Mouse (Mus musculus): ENCODE results near the gene Nfkbil1.

Gene Nfkbil1

GRCm38 (mm10) chr17:35198946-35199345, 36.6 kb downstream of the Nfkbil1 start:
- DNase-seq: peak; percentile 25

- DNase-seq: peak; percentile 15
Observed at GRCm38 (mm10) chr17:35198029-35198428, 37.6 kb downstream of the Nfkbil1 start.

GRCm38 (mm10) chr17:35197126-35197525, 38.5 kb downstream of the Nfkbil1 start:
- DNase-seq: peak; percentile 45

- DNase-seq: peak; percentile 54
Observed at GRCm38 (mm10) chr17:35196321-35196641, 39.3 kb downstream of the Nfkbil1 start.

GRCm38 (mm10) chr17:35195631-35196320, 39.8 kb downstream of the Nfkbil1 start:
- peak; percentile 99 for DNase-seq

- peak; percentile 62 for DNase-seq
Observed at GRCm38 (mm10) chr17:35194844-35195630, 40.6 kb downstream of the Nfkbil1 start.

GRCm38 (mm10) chr17:35193881-35194843, 41.4 kb downstream of the Nfkbil1 start, which contains the start of gene Ltb:
TSS of gene Ltb (plus strand) at chr17:35194439.
- DNase-seq: peak; percentile 89

GRCm38 (mm10) chr17:35192924-35193323, 42.7 kb downstream of the Nfkbil1 start:
- DNase-seq: peak; percentile 31

- no peak for DNase-seq
Observed at GRCm38 (mm10) chr17:35191723-35192122, 43.9 kb downstream of the Nfkbil1 start.

- peak; percentile 66 for DNase-seq
Observed at GRCm38 (mm10) chr17:35190096-35190495, 45.5 kb downstream of the Nfkbil1 start.

GRCm38 (mm10) chr17:35189186-35189585, 46.4 kb downstream of the Nfkbil1 start:
- no peak for DNase-seq

- DNase-seq: no peak
Observed at GRCm38 (mm10) chr17:35187959-35188610, 47.5 kb downstream of the Nfkbil1 start, which contains the start of gene Lst1. TSS of gene Lst1 (minus strand) at chr17:35188439.

GRCm38 (mm10) chr17:35187345-35187744, 48.2 kb downstream of the Nfkbil1 start:
- no peak for DNase-seq

- peak; percentile 79 for DNase-seq
Observed at GRCm38 (mm10) chr17:35186681-35187080, 48.9 kb downstream of the Nfkbil1 start.

- peak; percentile 96 for DNase-seq
Observed at GRCm38 (mm10) chr17:35185639-35186611, 49.7 kb downstream of the Nfkbil1 start.

- no peak for DNase-seq
Observed at GRCm38 (mm10) chr17:35180093-35180492, 55.5 kb downstream of the Nfkbil1 start.

GRCm38 (mm10) chr17:35178528-35178927, 57.1 kb downstream of the Nfkbil1 start:
- peak; percentile 94 for DNase-seq

- DNase-seq: no peak
Observed at GRCm38 (mm10) chr17:35175968-35176367, 59.6 kb downstream of the Nfkbil1 start, which contains the start of gene Aif1. TSS of gene Aif1 (minus strand) at chr17:35176068.

GRCm38 (mm10) chr17:35175382-35175781, 60.2 kb downstream of the Nfkbil1 start:
- DNase-seq: no peak

- DNase-seq: no peak
Observed at GRCm38 (mm10) chr17:35174201-35174977, 61.2 kb downstream of the Nfkbil1 start.

Measured in thymus, postnatal 4 days (tissue).